Mouse (Mus musculus) thymus, adult 2 months (tissue): ENCODE measurements at regions not wholly inside any gene's neighbourhood (a gene's known extent, or its start where the extent isn't known, plus 50 kb on each side); places are given as distances from the start of the nearest gene placed in this dataset.

ENCODE experiments used
- CTCF ChIP-seq: fragments of 200-500 bp; IDR thresholded peaks from 2 replicates; pipeline ENCODE4 v1.5.1; 2012; ENCODE audit warnings: mild to moderate bottlenecking, control low read depth, low read length, moderate library complexity, borderline replicate concordance; ENCODE audit not compliant: control insufficient read depth, poor library complexity, insufficient read depth; ENCODE audit errors: extremely low read depth
- POLR2A ChIP-seq: fragments of 200-500 bp; IDR thresholded peaks from 2 replicates; pipeline ENCODE4 v1.6.1; 2012; ENCODE audit warnings: mild to moderate bottlenecking, low read length, control low read depth, moderate library complexity; ENCODE audit not compliant: control insufficient read depth, poor library complexity, insufficient read depth; ENCODE audit errors: extremely low read depth

DNA sequence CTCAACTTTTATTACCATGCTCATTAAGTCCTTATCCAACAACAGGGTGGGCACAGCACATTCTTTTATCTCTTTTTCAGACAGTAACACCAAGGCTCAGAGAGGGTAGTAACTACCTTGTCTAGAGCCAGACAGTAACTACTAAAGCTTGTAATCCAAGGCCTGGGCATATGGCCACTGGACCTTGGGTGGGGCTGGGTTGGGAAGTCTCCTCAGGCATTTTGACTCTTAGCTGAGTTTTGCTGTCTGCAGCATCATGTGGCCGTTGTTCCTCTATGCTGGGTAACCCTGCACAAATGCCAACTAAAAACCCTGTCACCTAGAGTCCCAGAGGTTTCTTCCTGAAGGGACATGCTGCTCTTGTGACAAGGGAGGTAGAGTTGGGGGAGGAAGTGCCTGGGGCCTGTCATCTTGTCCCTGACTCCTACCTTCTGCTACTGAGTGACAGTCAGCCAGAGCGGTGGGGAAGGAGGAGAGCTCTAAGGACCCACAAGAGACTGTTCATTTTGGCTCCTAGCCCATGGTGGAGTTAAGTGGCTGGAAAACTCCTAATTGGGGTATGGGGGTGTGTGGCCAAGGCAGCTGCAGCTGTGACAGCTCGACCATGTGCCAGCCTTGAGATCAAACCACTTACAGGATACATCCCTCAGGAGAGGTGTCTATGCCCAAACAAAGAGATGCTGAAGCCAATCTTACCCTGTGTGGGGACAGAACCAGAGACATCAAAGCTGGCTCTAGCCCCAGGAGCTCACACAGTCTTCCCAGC, 170.4 kb downstream of the Trim29 start:
- TF ChIP-seq POLR2A (no peak), CTCF (no peak)
